Mouse (Mus musculus) liver, embryonic 11.5 days (tissue): ENCODE data around the gene Fxyd1. TPM values are rescaled to one million over a fixed set of nuclear protein-coding genes. Genes with fewer than 3 reads are reported as not detected.

Experiments used
- ATAC-seq: fragments of 200-750 bp; cut with Nextera tagmentation; replicated peaks from 2 replicates; pipeline ENCODE4 v1.8.0; 2017; ENCODE audit warnings: moderate number of reproducible peaks, mild to moderate bottlenecking, moderate TSS enrichment, moderate library complexity; ENCODE audit not compliant: low FRiP score
- DNase-seq: peaks from one replicate; pipeline ENCODE4 v3.0.0-alpha.2; 2017; ENCODE audit warnings: low spot score
- H3K27ac ChIP-seq: fragments of 300-500 bp; sonication (generic); 2 replicates; pipeline ENCODE4 v1.5.1; 2014; ENCODE audit warnings: mild to moderate bottlenecking, low read depth, low read length, control low read depth
- H3K27me3 ChIP-seq: fragments of 300-500 bp; sonication (generic); replicated peaks from 2 replicates; pipeline ENCODE4 v1.6.1; 2014; ENCODE audit warnings: low read length, mixed read lengths; ENCODE audit not compliant: control insufficient read depth, insufficient read depth
- H3K36me3 ChIP-seq: fragments of 300-500 bp; sonication (generic); 2 replicates; pipeline ENCODE4 v1.6.1; 2014; ENCODE audit warnings: mild to moderate bottlenecking, low read length, moderate library complexity, mixed read lengths; ENCODE audit not compliant: control insufficient read depth, insufficient read depth
- H3K4me1 ChIP-seq: fragments of 300-500 bp; sonication (generic); replicated peaks from 2 replicates; pipeline ENCODE4 v1.6.1; 2014; ENCODE audit warnings: low read length, mixed read lengths; ENCODE audit not compliant: control insufficient read depth, insufficient read depth
- H3K4me2 ChIP-seq: fragments of 300-500 bp; sonication (generic); 2 replicates; pipeline ENCODE4 v1.6.1; 2014; ENCODE audit warnings: mild to moderate bottlenecking, control low read depth, moderate library complexity
- H3K4me3 ChIP-seq: fragments of 300-500 bp; sonication (generic); 2 replicates; pipeline ENCODE4 v1.5.1; 2014; ENCODE audit warnings: low read depth, low read length, control low read depth
- H3K9ac ChIP-seq: fragments of 300-500 bp; sonication (generic); 2 replicates; pipeline ENCODE4 v1.6.1; 2014; ENCODE audit warnings: low read depth, low read length, control low read depth
- H3K9me3 ChIP-seq: fragments of 300-500 bp; sonication (generic); 2 replicates; pipeline ENCODE4 v1.6.1; 2016; ENCODE audit warnings: low read length, inconsistent platforms, mixed read lengths; ENCODE audit not compliant: control insufficient read depth
- WGBS: fragments of 180-500 bp; shearing (Covaris S2); extraction: QIAGEN DNeasy Blood & Tissue Kit; methylation state at CpG from one replicate; pipeline ENCODE4 v1.1.7; 2014; 5-methylcytosine and 5-hydroxymethylcytosine counted together
- polyA plus RNA-seq: library from polyadenylated mRNA; unstranded; fragments of >200 nt; fragmentation: Nextera tagmentation; extraction: Ambion mirVana; gene quantifications from 2 replicates; pipeline ENCODE4 v1.2.1, GENCODE M21; 2014

Gene Fxyd1
- polyA plus RNA-seq, 1 experiment from 2014 or later = 35.8 TPM

- no peaks in the 10 kb centered on the region for H3K36me3 ChIP-seq
- DNase-seq (no peak), ATAC-seq (no peak)
- no peak overlapping the region for H3K4me2 ChIP-seq
- no peaks in the 10 kb centered on the region; the same call in 1 of the 2 replicates for H3K27me3 ChIP-seq
- no peak overlapping the region for H3K4me3 ChIP-seq
- H3K9me3 ChIP-seq = no peaks in the 10 kb centered on the region
- H3K4me1 ChIP-seq = no peaks in the 10 kb centered on the region
- H3K9ac ChIP-seq = no peak overlapping the region
- no peak overlapping the region for H3K27ac ChIP-seq
Observed at GRCm38 (mm10) chr7:31073546-31073945, 16.5 kb upstream of the Fxyd1 start.

GRCm38 (mm10) chr7:31072326-31072725 lies 15.3 kb upstream of the Fxyd1 start:
- 50% methylated on average over 9 of the region's 9 CpGs for WGBS
- DNase-seq (no peak), ATAC-seq (no peak)
- H3K27ac ChIP-seq = no peak overlapping the region
- H3K4me2 ChIP-seq = no peak overlapping the region
- H3K36me3 ChIP-seq = no peaks in the 10 kb centered on the region
- no peaks in the 10 kb centered on the region; the same call in 1 of the 2 replicates for H3K27me3 ChIP-seq
- H3K9me3 ChIP-seq = no peaks in the 10 kb centered on the region
- no peaks in the 10 kb centered on the region for H3K4me1 ChIP-seq
- H3K4me3 ChIP-seq = no peak overlapping the region
- no peak overlapping the region for H3K9ac ChIP-seq

GRCm38 (mm10) chr7:31070324-31070723 lies 13.3 kb upstream of the Fxyd1 start:
- no peak for DNase-seq
- no peak overlapping the region for H3K4me2 ChIP-seq
- H3K9ac ChIP-seq = no peak overlapping the region
- no peaks in the 10 kb centered on the region; the same call in 1 of the 2 replicates for H3K27me3 ChIP-seq
- no peak overlapping the region for H3K27ac ChIP-seq
- no peak overlapping the region for H3K4me3 ChIP-seq
- H3K36me3 ChIP-seq = no peaks in the 10 kb centered on the region
- no peaks in the 10 kb centered on the region for H3K9me3 ChIP-seq
- no peak for ATAC-seq
- WGBS = 69% methylated on average over 6 of the region's 6 CpGs
- no peaks in the 10 kb centered on the region for H3K4me1 ChIP-seq

- Histone ChIP-seq H3K4me1 (no peaks in the 10 kb centered on the region), H3K27ac (no peak overlapping the region), H3K36me3 (no peaks in the 10 kb centered on the region), H3K9me3 (no peaks in the 10 kb centered on the region), H3K4me2 (no peak overlapping the region), H3K9ac (no peak overlapping the region), H3K4me3 (no peak overlapping the region), H3K27me3 (no peaks in the 10 kb centered on the region; the same call in 1 of the 2 replicates)
- DNase-seq (no peak), ATAC-seq (no peak)
- WGBS = 82% methylated on average over 14 of the region's 14 CpGs
Observed at GRCm38 (mm10) chr7:31069491-31069890, 12.5 kb upstream of the Fxyd1 start.

GRCm38 (mm10) chr7:31067836-31068235 lies 10.8 kb upstream of the Fxyd1 start:
- Histone ChIP-seq H3K9ac (no peak overlapping the region), H3K4me1 (no peaks in the 10 kb centered on the region), H3K27ac (no peak overlapping the region), H3K36me3 (no peaks in the 10 kb centered on the region), H3K4me2 (no peak overlapping the region), H3K4me3 (no peak overlapping the region), H3K27me3 (no peaks in the 10 kb centered on the region), H3K9me3 (no peaks in the 10 kb centered on the region)
- no peak for DNase-seq
- 52% methylated on average over 5 of the region's 5 CpGs for WGBS
- ATAC-seq = no peak

- ATAC-seq (no peak), DNase-seq (no peak)
- Histone ChIP-seq H3K4me2 (no peak overlapping the region), H3K4me1 (no peaks in the 10 kb centered on the region; the same call in 1 of the 2 replicates), H3K27ac (no peak overlapping the region), H3K9me3 (no peaks in the 10 kb centered on the region), H3K36me3 (no peaks in the 10 kb centered on the region), H3K9ac (no peak overlapping the region), H3K27me3 (no peaks in the 10 kb centered on the region), H3K4me3 (no peak overlapping the region)
- 76% methylated on average over 12 of the region's 12 CpGs for WGBS
Observed at GRCm38 (mm10) chr7:31063074-31063560, 6.1 kb upstream of the Fxyd1 start.

- DNase-seq (no peak), ATAC-seq (no peak)
- Histone ChIP-seq H3K27ac (no peak overlapping the region), H3K9ac (no peak overlapping the region), H3K4me1 (peaks cover 3% of the 10 kb centered on the region; the same call in 1 of the 2 replicates), H3K4me3 (no peak overlapping the region), H3K4me2 (no peak overlapping the region), H3K9me3 (no peaks in the 10 kb centered on the region), H3K27me3 (no peaks in the 10 kb centered on the region), H3K36me3 (no peaks in the 10 kb centered on the region)
- 83% methylated on average over 7 of the region's 7 CpGs for WGBS
Observed at GRCm38 (mm10) chr7:31060621-31061010, 3.6 kb upstream of the Fxyd1 start.

GRCm38 (mm10) chr7:31059919-31060620 lies 3.1 kb upstream of the Fxyd1 start:
- DNase-seq (no peak), ATAC-seq (no peak)
- Histone ChIP-seq H3K27ac (no peak overlapping the region), H3K4me3 (no peak overlapping the region), H3K4me2 (no peak overlapping the region), H3K36me3 (no peaks in the 10 kb centered on the region), H3K9me3 (no peaks in the 10 kb centered on the region), H3K4me1 (peaks cover 3% of the 10 kb centered on the region; the same call in 1 of the 2 replicates), H3K9ac (no peak overlapping the region), H3K27me3 (no peaks in the 10 kb centered on the region)
- 68% methylated on average over 11 of the region's 11 CpGs for WGBS

GRCm38 (mm10) chr7:31059108-31059507 lies 2.1 kb upstream of the Fxyd1 start, which contains the start of gene Lgi4:
Lgi4 (plus strand) TSS chr7:31059342.
- ATAC-seq (peak; percentile 43), DNase-seq (peak; percentile 84)
- Histone ChIP-seq H3K27me3 (peaks cover 5% of the 10 kb centered on the region; the same call in 1 of the 2 replicates), H3K9me3 (no peaks in the 10 kb centered on the region), H3K4me2 (no peak within 1 kb of the TSS), H3K9ac (no peak within 1 kb of the TSS), H3K4me1 (peaks cover 6% of the 10 kb centered on the region), H3K36me3 (no peaks in the 10 kb centered on the region), H3K4me3 (no peak within 1 kb of the TSS), H3K27ac (no peak within 1 kb of the TSS)
- 2% methylated on average over 2 of the region's 2 CpGs for WGBS
